Mouse (Mus musculus) CD8-positive naive resting alpha-beta T cell, adult 2 months (primary cell): Measurements from ENCODE around the gene Coa4.
A peak's percentile ranks its signal among the peaks of the same experiment; 100 is the strongest.

Source experiments
- DNase-seq, 2 experiments: peaks; one replicate each; pipeline ENCODE4 v3.0.0; 2022; ENCODE audit warnings: low read depth in 2 of 2, low spot score in 2 of 2

Coa4 gene

DNA sequence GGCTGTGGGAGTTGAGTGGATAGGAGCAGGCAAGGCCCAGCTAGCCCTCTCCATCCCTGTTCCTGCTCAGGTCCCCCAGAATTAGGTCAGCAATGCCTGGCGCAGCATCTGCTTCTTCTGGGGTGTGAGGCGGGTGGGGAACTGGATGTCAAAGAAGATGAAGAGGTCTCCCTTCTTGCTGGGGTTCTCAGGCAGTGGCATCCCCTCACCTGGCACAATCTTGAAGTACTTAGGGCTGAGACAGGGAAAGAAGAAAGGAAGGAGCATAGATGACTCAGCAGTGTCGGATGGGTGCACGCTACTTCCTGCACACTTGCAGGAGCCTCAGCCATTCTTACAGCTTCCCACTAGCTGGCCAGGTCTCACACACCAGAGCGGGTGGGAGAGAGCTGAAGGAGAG is 33.8 kb upstream of the Coa4 start:
- DNase-seq, result no peak

DNA sequence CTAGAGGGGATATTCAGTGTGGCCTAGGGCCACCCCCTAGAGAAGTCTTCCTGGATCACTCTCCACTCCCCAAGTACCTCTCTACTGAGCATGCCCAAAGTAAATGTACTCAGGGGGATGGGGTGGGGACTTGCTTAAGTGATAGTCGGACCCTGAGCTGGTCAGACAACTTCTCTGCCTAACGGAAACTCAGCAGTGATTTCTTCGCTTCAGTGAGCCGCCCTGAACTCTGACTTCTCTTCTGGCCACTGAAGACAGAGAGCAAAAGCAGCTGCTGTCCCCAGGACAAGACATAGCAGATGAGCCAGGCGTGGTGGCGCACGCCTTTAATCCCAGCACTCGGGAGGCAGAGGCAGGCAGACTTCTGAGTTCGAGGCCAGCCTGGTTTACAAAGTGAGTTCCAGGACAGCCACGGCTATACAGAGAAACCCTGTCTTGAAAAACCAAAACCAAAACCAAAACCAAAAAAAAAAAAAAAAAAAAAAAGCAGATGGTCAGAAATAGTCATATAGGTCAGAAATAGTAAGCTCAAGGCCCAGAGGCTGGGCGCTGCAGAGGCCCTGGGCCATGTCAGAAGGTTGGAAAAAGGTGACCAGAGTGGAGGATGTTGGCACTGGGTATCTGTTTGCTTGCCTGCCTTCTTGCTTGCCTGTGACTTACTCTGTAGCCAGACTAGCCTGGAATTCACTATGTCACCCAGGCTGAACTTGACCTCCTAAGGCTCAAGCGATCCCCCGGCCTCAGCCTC is 32.0 kb upstream of the Coa4 start:
- DNase-seq, result no peak

DNA sequence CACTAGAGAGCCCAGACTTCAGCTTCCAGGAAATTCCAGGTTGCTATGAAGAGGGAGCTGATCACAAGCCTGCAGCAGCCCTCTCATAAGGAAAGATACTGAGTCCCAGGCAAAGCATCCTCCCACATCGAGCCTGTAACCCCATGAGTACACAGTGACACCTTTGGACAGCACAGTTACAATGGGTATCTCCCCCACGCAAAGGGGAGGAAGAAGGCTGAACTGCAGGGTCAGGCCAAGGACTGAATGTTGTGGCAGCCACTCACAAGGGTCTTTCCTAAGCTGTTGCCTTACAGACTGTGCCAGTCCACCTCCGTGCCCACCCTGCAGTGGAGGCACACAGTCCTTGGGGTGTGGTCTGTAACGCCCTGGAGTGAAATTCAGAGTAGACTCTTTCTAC is 30.4 kb upstream of the Coa4 start:
- DNase-seq, result no peak

DNA sequence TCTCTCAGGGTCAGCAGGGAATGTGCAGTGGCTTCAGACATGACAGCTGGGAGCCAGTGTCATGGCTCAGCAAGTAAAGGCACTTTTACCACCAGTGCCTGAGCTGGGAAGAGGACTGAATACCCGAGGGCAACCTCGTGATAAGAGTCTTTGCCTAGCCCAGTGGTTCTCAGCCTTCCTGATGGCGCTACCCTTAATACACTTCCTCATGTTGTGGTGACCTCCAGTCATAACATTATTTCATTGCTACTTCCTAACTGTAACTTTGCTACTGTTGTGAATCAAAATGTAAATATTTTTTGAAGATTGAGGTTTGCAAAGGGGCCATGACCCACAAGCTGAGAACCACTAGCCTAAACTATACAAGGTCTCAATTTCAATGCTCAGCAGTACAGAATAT is 28.2 kb upstream of the Coa4 start:
- DNase-seq, result no peak

DNA sequence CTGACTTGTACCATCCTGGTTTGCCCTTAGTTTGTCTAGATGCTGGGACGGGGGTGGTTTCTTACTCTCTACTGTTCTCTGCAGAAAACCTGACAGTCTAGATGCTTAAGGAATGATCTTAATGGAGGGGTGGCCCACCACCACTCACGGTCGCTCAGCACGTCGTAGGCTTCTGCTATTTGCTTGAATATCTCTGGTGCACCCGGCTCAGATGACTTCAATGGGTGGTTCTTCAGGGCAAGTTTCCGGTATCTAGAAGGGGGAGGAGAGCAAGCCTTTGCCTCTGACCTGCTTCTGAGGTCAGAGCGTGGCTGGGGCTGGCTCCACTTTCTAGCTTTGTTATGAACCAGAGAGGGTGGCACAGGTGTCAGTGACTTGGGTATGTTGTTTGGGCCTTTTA is 25.3 kb upstream of the Coa4 start:
- no peak for DNase-seq

DNA sequence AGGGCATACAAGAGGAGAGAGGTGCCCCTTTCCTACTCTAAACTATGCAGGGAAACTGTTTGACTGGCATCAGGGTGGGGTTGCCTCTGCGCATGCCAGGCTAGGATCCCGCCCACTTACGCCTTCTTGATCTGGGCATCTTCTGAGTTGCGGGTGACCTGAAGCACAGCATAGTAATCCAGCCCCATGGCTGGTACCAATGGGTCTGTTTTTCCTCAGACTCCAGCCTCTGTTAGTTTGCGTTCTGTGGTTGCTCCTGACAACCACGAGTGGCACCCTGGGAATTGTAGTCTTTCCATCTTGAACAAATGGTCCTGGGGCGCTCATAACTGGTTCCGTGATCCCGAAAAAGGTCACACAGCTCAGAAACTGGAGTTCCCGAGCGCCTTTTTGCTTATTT is 22.3 kb upstream of the Coa4 start, which contains the start of gene Dnajb13:
Dnajb13 (minus strand) TSS at position 388 of the 400 bp plus-strand sequence.
- no peak for DNase-seq

DNA sequence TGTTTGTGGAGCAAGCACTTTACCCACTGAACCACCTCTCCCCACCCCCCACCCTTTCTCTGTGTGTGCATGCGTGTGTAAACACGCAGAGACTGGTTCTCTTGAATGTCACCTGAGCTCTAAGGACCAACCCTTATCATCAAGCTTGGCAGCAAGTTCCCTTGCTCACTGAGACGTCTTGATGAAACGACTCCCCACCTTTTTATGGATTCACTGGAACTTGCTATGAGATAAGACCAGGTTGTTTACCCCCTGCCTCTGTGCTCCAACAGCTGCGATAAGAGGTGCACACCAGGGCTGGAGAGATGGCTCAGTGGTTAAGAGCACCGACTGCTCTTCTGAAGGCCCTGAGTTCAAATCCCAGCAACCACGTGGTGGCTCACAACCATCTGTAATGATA is 16.7 kb upstream of the Coa4 start:
- DNase-seq, result no peak

DNA sequence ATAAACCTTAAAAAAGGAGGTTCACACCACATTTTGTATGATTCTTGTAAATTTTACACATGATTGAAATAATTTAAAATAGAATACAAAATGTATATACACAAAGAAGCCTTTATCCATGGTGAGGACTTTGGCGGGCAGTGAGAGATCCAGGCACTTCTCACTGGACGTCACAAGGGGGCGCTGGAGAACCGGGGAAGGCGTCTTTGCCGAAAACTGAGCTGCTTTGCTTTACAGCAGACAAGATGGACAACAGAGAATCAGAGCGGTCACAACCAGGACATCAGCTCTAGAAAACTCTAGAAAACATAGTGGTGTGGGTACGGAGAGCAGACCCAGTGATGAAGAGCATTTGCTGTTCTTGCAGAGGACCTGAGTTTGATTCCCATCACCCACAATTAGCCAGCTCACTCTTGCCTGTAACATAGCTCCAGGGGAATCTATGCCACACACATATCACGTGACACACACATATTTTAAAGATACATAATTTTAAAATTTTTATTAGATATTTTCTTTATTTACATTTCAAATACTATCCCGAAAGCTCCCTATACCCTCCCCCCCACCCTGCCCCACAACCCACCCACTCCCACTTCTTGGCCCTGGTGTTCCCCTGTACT is 16.1 kb upstream of the Coa4 start:
- peak; percentile 79 to 81 for DNase-seq

DNA sequence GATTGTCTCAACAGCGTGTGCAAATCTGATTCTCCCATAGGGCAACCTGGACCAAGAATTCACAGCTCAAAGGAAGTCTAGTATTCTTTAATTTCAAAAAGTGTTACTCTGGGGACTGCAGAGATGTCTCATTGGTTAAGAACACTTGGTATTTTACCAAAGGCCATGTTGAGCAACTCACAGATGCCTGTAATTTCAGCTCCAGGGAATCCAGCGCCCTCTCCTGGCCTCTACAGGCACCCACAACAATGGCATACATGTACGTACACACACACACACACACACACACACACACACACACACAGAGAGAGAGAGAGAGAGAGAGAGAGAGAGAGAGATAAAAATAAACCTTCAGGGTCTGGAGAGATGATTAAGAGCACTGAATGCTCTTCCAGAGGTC is 14.6 kb upstream of the Coa4 start:
- no peak for DNase-seq

DNA sequence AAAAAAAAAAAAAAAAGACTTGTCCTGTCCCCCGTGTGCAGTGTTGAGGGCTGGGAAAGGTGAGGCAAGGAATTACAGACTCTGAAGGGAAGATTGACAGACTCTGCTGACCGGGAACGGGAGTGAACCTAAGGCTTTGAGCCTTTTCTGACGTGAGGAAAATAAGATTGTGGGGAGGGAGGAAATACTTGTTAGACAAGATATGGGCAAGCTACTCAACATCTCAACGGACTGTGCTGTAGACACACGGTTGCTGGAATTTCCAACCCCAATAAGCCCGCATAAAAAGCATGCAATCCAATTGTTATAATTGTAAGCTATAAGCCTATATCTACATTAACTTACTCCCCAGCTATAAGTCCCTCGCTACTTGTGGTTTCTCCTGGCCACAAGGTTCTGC is 12.2 kb upstream of the Coa4 start:
- DNase-seq, result no peak

DNA sequence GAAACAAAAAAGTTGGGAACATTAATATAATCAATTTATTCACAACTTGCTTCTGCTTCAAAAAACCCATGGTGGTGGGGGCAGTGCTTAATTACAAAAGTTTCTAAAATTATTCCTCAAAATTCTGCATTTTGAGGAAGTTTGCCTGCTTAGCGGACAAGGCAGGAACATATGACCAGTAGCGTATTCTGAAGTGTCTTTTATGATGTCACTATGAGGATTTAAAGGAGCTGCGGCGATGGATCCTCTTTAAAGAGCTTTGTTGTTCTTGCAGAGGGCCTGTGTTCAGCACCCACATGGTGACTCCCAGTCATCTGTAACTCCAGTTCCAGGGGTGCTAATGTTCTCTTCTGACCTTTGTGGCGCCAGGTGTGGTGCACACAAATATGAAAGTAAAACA is 6.1 kb upstream of the Coa4 start:
- DNase-seq, result no peak

DNA sequence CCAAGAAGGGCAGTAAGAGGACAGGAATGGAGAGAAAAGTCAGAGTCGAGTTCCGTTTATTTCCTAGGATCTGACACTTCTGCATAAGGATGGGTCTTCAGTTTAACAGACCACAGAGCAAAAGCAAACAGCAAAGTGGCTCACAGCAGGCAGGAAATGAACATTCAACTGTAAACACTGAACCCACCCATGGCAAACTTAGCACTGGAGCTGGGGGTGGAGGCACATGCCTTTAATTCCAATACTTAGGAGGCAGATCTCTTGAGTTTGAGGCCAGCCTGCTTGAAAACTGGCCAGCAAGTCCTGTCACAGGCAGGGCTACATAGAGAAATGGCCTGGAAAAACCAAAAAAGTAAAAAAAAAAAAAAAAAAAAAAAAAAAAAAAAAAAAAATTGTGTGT is 3.4 kb upstream of the Coa4 start:
- DNase-seq, result no peak

DNA sequence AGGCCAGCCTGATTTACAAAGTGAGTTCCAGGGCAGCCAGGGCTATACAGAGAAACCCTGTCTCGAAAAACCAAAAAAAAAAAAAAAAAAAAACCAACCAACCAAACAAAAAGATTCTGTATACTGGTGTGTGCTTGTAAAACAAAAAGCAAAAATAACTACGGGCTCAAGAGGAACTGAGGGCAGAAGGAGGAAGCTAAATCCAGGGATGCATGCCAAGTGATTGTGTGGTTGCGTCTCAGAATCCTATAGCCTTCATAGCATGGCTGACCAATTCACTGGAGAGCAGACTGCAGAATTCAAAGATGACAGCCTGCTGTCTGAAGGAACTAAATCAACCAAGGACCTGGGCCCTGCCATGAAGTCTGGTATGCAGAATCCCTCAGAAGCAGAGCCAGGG is 2.7 kb upstream of the Coa4 start:
- DNase-seq, result no peak

DNA sequence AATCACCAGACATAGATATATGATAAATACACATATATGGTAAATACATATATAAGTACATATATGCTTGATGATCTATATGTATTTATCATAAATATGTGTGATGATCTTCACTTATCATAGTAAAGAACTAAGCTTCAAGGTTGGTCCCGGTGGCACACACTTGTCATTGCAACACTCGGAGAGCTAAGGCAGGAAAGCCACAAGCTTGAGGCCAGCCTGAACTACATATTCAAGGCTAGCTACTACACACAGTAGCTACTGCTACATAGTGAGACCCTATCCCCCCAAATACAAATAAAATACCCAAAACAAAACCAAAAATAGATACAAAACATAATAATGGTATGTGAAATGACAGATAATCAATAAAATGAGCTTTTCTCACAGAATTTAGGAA is 1.0 kb upstream of the Coa4 start:
- no peak for DNase-seq

DNA sequence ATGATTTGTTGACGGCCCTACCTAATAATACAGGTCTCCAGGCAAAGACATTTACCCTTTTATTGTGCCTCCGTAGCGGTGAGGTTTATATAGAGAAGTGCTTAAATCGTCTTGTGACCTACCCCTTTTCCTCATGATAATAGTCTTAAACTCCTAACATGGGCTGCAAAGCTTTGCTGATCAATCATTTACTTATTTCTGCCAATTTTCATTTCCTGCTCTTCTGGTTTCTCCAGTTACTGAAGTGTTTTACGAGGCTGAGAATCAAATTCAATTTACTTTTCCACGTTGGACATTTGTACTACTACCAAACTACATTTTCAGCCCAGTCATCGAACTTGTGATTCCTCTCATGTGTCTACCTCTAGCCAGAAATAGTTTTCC is 640 bp downstream of the Coa4 start:
- no peak for DNase-seq

DNA sequence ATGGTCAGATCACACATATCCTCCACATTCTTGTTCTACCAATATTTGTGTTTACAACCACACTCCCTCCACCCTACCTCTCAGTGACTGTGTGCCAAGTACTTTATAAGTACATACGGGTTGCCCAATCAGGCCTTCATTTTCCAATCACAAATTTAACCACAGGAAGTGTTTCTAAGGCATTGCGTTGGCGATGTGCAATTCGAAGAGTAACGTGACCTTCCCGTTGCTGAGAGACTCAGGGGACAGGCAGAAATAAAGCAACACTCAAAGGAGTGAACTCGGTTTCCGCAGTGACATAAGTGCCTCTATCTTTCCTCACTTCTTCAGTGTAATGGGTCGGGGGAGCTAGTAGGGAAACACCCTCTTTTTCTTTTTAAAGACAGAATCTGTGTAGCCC is 2.6 kb downstream of the Coa4 start:
- DNase-seq, result no peak

DNA sequence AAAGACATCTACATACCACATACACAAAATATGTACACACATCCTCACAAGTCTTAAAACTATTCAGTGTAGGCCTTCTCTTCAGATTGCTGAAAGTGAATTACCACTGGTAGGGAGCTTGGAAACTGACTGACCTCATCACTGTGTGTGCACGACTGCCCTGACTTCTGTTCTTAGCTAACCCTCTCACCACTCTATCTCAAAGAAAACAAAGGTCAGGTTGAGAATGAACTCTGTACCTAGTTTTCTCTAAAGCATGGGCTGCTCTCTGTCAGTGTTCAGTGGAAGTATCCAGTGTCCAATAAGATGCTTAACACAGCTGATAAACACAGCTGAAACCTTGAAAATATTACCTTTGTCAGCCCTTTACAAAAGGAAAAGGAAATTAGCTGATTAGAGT is 7.6 kb downstream of the Coa4 start:
- DNase-seq, result no peak

DNA sequence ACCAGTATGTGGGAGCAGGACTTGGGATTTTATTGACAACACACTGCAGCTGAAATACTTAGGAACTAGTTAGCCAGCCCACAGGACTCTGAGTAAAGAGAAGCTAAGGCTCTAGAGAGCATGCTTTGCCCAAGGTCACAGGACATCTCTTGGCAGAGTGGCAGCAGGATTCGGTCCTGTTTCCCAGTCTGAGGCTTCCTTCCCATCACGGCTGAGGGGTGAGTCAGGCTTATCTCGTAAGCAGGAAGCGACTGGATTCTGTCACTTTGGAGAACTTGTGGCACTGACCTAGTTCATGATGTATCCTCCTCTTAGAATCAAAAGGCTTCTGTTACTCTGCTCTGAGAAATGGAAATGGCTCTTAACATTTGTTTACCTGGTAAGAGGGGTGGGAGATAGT is 10.8 kb downstream of the Coa4 start:
- no peak for DNase-seq

DNA sequence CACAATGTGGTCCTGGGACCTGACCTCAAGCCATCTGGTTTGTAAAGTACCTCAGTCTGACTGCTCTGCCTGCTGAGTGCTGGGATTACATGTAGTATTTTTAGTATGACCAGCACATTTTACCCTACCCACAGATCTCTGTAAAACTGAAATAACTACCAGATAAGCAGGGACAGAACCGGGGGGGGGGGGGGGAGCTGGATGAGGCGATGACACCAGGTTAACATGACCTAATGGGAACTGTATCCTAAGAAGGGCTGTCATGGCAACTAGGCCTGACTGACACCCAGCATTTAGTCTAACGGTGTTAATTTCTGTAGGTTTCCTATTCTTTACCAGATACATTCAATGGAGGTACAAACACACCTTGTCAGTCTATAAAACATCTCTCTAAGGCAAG is 12.9 kb downstream of the Coa4 start:
- DNase-seq, result no peak

DNA sequence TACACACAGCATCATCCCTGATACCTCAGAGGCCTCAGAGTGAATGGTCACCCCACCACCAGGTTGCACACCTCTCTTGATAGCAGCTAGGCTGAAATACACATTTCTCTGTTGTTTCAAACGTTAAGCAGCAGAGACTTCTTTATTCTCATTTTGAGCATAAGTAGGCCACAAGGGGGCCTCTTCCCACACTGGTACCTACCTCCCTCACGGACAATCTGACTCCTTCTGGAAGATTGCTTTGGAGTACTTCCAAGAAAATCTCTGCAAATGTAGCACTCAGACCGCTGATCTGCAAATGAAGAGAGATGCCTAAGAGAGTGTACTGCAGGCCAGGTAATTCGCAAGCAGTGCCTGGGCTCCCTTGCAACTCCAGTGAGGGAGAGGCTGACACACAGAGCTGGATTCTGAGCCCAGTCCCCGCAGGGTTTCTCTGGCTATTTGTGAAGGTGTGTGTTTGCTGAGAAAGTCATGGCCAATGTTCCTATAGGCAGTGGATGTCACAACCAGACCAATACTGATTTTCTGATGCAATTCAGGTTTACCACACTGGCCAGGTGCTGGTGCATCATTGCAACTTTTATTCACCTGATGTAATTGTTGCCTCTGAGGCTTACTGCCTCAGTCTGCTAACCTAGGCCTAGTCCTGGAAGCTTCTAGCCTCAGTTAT is 13.6 kb downstream of the Coa4 start:
- no peak for DNase-seq

DNA sequence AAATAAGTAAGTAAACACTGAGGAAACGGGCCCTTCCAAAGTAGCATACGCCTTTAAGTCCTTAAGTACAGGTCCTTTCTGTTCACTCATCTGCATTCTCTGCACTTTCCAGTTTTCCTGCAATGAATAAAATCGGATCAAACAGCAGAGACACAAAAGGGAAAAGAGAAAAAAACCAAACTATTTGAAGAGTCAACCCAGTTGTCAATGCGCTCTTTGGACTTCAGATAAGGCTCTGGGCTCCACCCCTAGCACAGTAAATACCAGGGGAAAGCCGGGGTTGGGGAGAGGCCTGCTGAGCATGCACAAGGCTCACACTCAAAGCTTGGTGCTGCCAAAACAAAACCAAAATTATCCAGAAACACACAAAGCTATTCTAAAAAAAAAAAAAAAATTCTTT is 18.1 kb downstream of the Coa4 start:
- no peak for DNase-seq

DNA sequence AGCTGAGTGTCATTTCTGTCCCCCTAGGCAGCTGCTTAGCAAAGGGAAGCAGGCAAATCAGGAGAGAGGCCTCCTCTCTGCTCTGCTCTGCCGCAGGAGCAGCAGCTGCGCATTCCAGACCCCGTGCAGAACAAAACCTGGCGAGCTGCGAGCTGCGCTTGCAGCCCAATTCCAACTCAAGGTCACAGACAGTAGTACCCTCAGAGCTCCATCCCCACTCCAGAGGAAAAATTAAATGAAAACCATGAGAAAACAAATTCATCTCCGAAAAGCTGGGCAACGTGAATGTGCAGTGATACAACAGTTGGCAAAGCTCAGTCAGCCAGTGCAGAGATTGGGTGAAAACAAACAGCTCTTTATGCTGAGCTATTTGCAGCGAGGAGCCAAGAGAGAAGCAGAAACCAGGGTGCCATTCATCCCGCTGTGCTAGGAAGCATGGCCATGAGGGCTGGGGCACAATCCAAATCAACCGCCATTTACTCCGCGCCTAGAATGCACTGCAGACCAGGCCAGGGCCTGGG is 18.6 kb downstream of the Coa4 start:
- no peak for DNase-seq
